In the genomic region with DNA sequence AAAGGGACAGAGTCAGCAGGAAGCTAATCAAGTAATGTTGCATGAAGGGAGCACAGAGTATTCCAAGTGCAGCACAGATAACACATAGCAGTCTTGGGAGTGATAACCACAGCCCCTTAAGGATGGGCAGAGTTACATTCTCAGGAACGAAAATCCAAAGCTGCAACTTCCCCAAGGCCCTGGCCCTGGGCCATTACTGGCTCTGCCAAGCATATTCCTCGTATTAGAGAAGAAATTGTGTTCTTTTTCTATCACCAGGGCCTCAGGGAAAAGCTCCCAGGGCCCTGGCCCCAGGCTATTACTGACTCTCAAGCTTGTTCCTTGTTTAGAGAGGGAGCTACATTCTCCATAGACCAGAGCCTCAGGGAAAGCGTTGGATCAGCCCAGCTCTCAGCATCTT, we compare ENCODE assay signal across 28 mouse cellular contexts.
A peak's percentile ranks its signal among the peaks of the same experiment; 100 is the strongest.
DNase-seq lines count a peak whose midpoint lies in the region; ATAC-seq and TF ChIP-seq lines count a peak whose summit lies in the region.
"Had no signal": no experiment of that assay in that cellular context is flagged by ENCODE, and none has a peak within 500 bp of the region (broad histone marks: within the 10 kb centered on the region; RNA-seq: fewer than 3 reads in every experiment).

No protein-coding gene starts in this region.

- H3K27ac ChIP-seq in gastrocnemius, adult 2 months = no peak overlapping the region
- H3K27ac ChIP-seq in midbrain, embryonic 14.5 days (replicated peaks; ENCODE audit: low read depth, low read length) = no peak overlapping the region
- no peak overlapping the region for H3K27ac ChIP-seq in midbrain, embryonic 15.5 days
- H3K27ac ChIP-seq: embryonic facial prominence, embryonic 10.5 days; embryonic facial prominence, embryonic 15.5 days; forebrain, embryonic 12.5 days; hindbrain, embryonic 10.5 days; hindbrain, embryonic 15.5 days; layer of hippocampus, adult 2 months; limb, embryonic 13.5 days; liver, embryonic 12.5 days; neural tube, embryonic 13.5 days had no signal

- no peak for TF ChIP-seq CTCF in gastrocnemius, adult 2 months (IDR thresholded peaks at IDR 0.05)
- TF ChIP-seq CTCF in brain, embryonic 14.5 days (IDR thresholded peaks at IDR 0.05; ENCODE audit: borderline replicate concordance, extremely low read depth, insufficient read depth, insufficient read length) = no peak

- no peak overlapping the region for H3K4me2 ChIP-seq in midbrain, embryonic 14.5 days (ENCODE audit: low read length)
- no peak overlapping the region for H3K4me2 ChIP-seq in midbrain, embryonic 15.5 days
- H3K4me2 ChIP-seq: embryonic facial prominence, embryonic 15.5 days; forebrain, embryonic 12.5 days; heart, embryonic 12.5 days; hindbrain, embryonic 15.5 days; limb, embryonic 13.5 days; liver, embryonic 12.5 days; neural tube, embryonic 13.5 days had no signal

- H3K9ac ChIP-seq in midbrain, embryonic 14.5 days (replicated peaks; ENCODE audit: low read length) = no peak overlapping the region
- no peak overlapping the region for H3K9ac ChIP-seq in midbrain, embryonic 15.5 days
- H3K9ac ChIP-seq: embryonic facial prominence, embryonic 15.5 days; forebrain, embryonic 12.5 days; heart, embryonic 12.5 days; hindbrain, embryonic 15.5 days; limb, embryonic 13.5 days; liver, embryonic 12.5 days; neural tube, embryonic 13.5 days had no signal

- no peak for TF ChIP-seq POLR2A in brain, embryonic 14.5 days (IDR thresholded peaks at IDR 0.05; ENCODE audit: borderline replicate concordance, extremely low read depth, insufficient read depth, insufficient read length, poor library complexity, severe bottlenecking)

- H3K27me3 ChIP-seq in midbrain, embryonic 14.5 days (ENCODE audit: control insufficient read depth, insufficient read depth, low read length) = no peaks in the 10 kb centered on the region
- no peaks in the 10 kb centered on the region for H3K27me3 ChIP-seq in midbrain, embryonic 15.5 days (replicated peaks)
- H3K27me3 ChIP-seq: embryonic facial prominence, embryonic 15.5 days; heart, embryonic 12.5 days; hindbrain, embryonic 15.5 days; limb, embryonic 13.5 days; neural tube, embryonic 13.5 days had no signal

- no peaks in the 10 kb centered on the region for H3K9me3 ChIP-seq in midbrain, embryonic 14.5 days (ENCODE audit: control insufficient read depth, low read length)
- H3K9me3 ChIP-seq in midbrain, embryonic 15.5 days = no peaks in the 10 kb centered on the region
- H3K9me3 ChIP-seq: embryonic facial prominence, embryonic 10.5 days; embryonic facial prominence, embryonic 15.5 days; forebrain, embryonic 12.5 days; heart, embryonic 12.5 days; hindbrain, embryonic 10.5 days; hindbrain, embryonic 15.5 days; limb, embryonic 13.5 days; liver, embryonic 12.5 days; neural tube, embryonic 13.5 days had no signal

- ATAC-seq in midbrain, embryonic 14.5 days (ENCODE audit: low FRiP score, low TSS enrichment) = no peak
- ATAC-seq in midbrain, embryonic 15.5 days (replicated peaks) = no peak
- ATAC-seq in cerebellum, adult (ENCODE audit: insufficient number of reproducible peaks, low FRiP score, low TSS enrichment) = no peak
- ATAC-seq: inflammation-experienced regulatory T-cells, adult 6 months; liver, embryonic 12.5 days had no signal

- peaks cover 4% of the 10 kb centered on the region for H3K4me1 ChIP-seq in midbrain, embryonic 14.5 days (ENCODE audit: control insufficient read depth, insufficient read depth, low read length)
- H3K4me1 ChIP-seq in midbrain, embryonic 15.5 days = no peaks in the 10 kb centered on the region; the same call in 1 of the 2 replicates
- H3K4me1 ChIP-seq: embryonic facial prominence, embryonic 15.5 days; heart, embryonic 12.5 days; limb, embryonic 13.5 days; liver, embryonic 12.5 days had no signal

- no peaks in the 10 kb centered on the region for H3K36me3 ChIP-seq in midbrain, embryonic 14.5 days (ENCODE audit: control insufficient read depth, insufficient read depth, low read length)
- no peaks in the 10 kb centered on the region for H3K36me3 ChIP-seq in midbrain, embryonic 15.5 days (replicated peaks)
- H3K36me3 ChIP-seq: embryonic facial prominence, embryonic 10.5 days; embryonic facial prominence, embryonic 15.5 days; forebrain, embryonic 12.5 days; heart, embryonic 12.5 days; hindbrain, embryonic 10.5 days; hindbrain, embryonic 15.5 days; limb, embryonic 13.5 days; liver, embryonic 12.5 days; neural tube, embryonic 13.5 days had no signal

- peak; percentile 39 for DNase-seq in gastrocnemius, adult 2 months
- DNase-seq in gastrocnemius, postnatal 14 days = no peak
- DNase-seq in midbrain, embryonic 14.5 days = peak; percentile 20
- peak; percentile 65 for DNase-seq in NIH3T3 (ENCODE audit: low read depth)
- peak; percentile 29 for DNase-seq in brain, embryonic 14.5 days (ENCODE audit: low read depth)
- no peak for DNase-seq in layer of hippocampus, adult 9-10 months (ENCODE audit: low spot score)
- DNase-seq: B cell, adult 2 months; cerebellum, adult 8-10 months; gastrocnemius, postnatal 25 days; heart, adult 11 months; kidney, adult 11 months; kidney, postnatal 14 days; lung, adult 18-20 months; lung, postnatal 10 days; right cerebral cortex, adult 18-20 months had no signal

- no peak overlapping the region for H3K4me3 ChIP-seq in gastrocnemius, adult 2 months
- no peak overlapping the region for H3K4me3 ChIP-seq in midbrain, embryonic 14.5 days (replicated peaks; ENCODE audit: low read depth, low read length)
- no peak overlapping the region for H3K4me3 ChIP-seq in midbrain, embryonic 15.5 days
- H3K4me3 ChIP-seq: embryonic facial prominence, embryonic 10.5 days; embryonic facial prominence, embryonic 15.5 days; forebrain, embryonic 12.5 days; heart, embryonic 12.5 days; hindbrain, embryonic 10.5 days; hindbrain, embryonic 15.5 days; layer of hippocampus, adult 2 months; limb, embryonic 13.5 days; liver, embryonic 12.5 days; neural tube, embryonic 13.5 days had no signal

- intact Hi-C loops in gastrocnemius, adult 2 months (cut with DNase I) = no loop called here
- intact Hi-C loops in gastrocnemius, postnatal 14 days (cut with DNase I; ENCODE audit: low total_unique reads) = no loop called here

- WGBS in midbrain, embryonic 14.5 days = 59% methylated on average over 3 of the region's 3 CpGs
- WGBS in midbrain, embryonic 15.5 days = 61% methylated on average over 3 of the region's 3 CpGs

Comparison
In these comparisons a context has a peak if more than half of its experiments do, and no peak if none do; other contexts are left out.
1. DNase-seq: peak in gastrocnemius, adult 2 months (single experiment), midbrain, embryonic 14.5 days (single experiment), NIH3T3 (single experiment) and brain, embryonic 14.5 days (single experiment); none in gastrocnemius, postnatal 14 days (single experiment) and layer of hippocampus, adult 9-10 months (single experiment).